ENCODE assay signal across 8 mouse cellular contexts in the genomic region with DNA sequence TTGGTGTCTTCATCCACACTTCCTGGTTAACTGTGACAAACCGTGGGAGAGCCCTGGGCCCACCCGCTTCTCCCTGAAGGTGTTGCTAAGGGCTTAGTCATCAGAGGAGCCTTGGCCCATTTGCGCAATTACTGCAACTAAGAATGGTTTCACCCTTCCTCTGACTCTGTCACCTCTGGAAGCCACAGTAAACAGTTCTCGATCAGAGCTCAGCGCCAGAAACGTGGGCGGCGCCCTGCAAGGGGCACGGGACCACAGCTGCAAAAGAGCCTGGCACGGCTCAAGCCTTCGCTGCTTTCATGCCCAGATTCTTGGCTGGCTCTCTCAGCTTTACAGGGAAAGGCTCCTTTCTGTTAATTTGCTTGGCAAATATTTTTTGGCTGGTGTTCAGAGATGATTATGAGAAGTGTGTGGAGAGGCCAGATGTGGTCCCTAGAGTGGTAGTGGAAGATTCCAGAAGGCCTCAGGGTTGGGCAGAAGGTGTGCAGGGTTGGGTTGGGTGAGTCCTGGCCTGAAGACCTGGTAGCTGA.
DNase-seq lines count a peak whose midpoint lies in the region; TF ChIP-seq lines count a peak whose summit lies in the region.

No protein-coding gene starts in this region.

- no peak overlapping the region for H3K4me3 ChIP-seq in thymus, adult 2 months (ENCODE audit: control insufficient read depth, insufficient read depth, low read length)

- TF ChIP-seq POLR2A in thymus, adult 2 months (IDR thresholded peaks at IDR 0.05; ENCODE audit: control insufficient read depth, extremely low read depth, insufficient read depth, low read length, poor library complexity) = no peak

- 86% methylated on average over 11 of the region's 11 CpGs for WGBS in thymus, adult 2 months

- no peaks in the 10 kb centered on the region for H3K27me3 ChIP-seq in thymus, adult 2 months (ENCODE audit: control insufficient read depth, insufficient read depth, low read length)

- H3K27ac ChIP-seq in thymus, adult 2 months (ENCODE audit: control insufficient read depth, insufficient read depth, low read length) = no peak overlapping the region

- no peaks in the 10 kb centered on the region for H3K4me1 ChIP-seq in thymus, adult 2 months (replicated peaks; ENCODE audit: control insufficient read depth, insufficient read depth, low read length)

- TF ChIP-seq CTCF in thymus, adult 2 months (IDR thresholded peaks at IDR 0.05; ENCODE audit: borderline replicate concordance, control insufficient read depth, extremely low read depth, insufficient read depth, low read length, poor library complexity) = no peak

- H3K36me3 ChIP-seq in thymus, adult 2 months (ENCODE audit: control insufficient read depth, insufficient read depth, low read length) = no peaks in the 10 kb centered on the region

- peak; percentile 17 for DNase-seq in layer of hippocampus, adult 11-12 months (ENCODE audit: low spot score)
- DNase-seq in layer of hippocampus, adult 18-20 months (ENCODE audit: low spot score in 2 of 2) = no peak
- peak; percentile 69 for DNase-seq in adrenal gland, postnatal 10 days
- peak; percentile 95 for DNase-seq in gonadal fat pad, adult 2 months (ENCODE audit: low read depth)
- peak; percentile 73 for DNase-seq in lung, postnatal 36 days
- no peak for DNase-seq in thymus, adult 2 months
- DNase-seq in spleen, adult 18-20 months = no peak
- DNase-seq in thymus, postnatal 10 days (ENCODE audit: low spot score in 2 of 2) = no peak

Comparison
In these comparisons a context has a peak if more than half of its experiments do, and no peak if none do; other contexts are left out.
1. DNase-seq: peak in layer of hippocampus, adult 11-12 months (single experiment), adrenal gland, postnatal 10 days (single experiment), gonadal fat pad, adult 2 months (single experiment) and lung, postnatal 36 days (single experiment); none in layer of hippocampus, adult 18-20 months (0 of 2), thymus, adult 2 months (single experiment), spleen, adult 18-20 months (0 of 2) and thymus, postnatal 10 days (0 of 2).